Mouse (Mus musculus) kidney, adult 2 months (tissue): ENCODE measurements at regions not wholly inside any gene's neighbourhood (a gene's known extent, or its start where the extent isn't known, plus 50 kb on each side); places are given as distances from the start of the nearest gene placed in this dataset.
A peak's percentile ranks its signal among the peaks of the same experiment; 100 is the strongest.

Experiments
- DNase-seq: peaks from one replicate; pipeline ENCODE4 v3.0.0; 2021
- H3K27ac ChIP-seq: fragments of 200-500 bp; 2 replicates; pipeline ENCODE4 v1.5.1; 2012; ENCODE audit warnings: low read depth, low read length, control low read depth, inconsistent platforms; ENCODE audit not compliant: insufficient read depth
- H3K27me3 ChIP-seq: fragments of 200-500 bp; replicated peaks from 2 replicates; pipeline ENCODE4 v1.6.1; 2012; ENCODE audit warnings: mild to moderate bottlenecking, moderate library complexity, low read length, inconsistent platforms; ENCODE audit not compliant: control insufficient read depth, insufficient read depth
- H3K36me3 ChIP-seq: fragments of 200-500 bp; 2 replicates; pipeline ENCODE4 v1.6.1; 2012; ENCODE audit warnings: mild to moderate bottlenecking, moderate library complexity, low read length, inconsistent platforms; ENCODE audit not compliant: control insufficient read depth, insufficient read depth
- H3K4me1 ChIP-seq: fragments of 200-500 bp; 2 replicates; pipeline ENCODE4 v1.6.1; 2011; ENCODE audit warnings: low read length; ENCODE audit not compliant: control insufficient read depth, insufficient read depth
- H3K4me3 ChIP-seq: fragments of 200-500 bp; 2 replicates; pipeline ENCODE4 v1.5.1; 2011; ENCODE audit warnings: mild to moderate bottlenecking, low read depth, low read length, control low read depth; ENCODE audit not compliant: insufficient read depth
- CTCF ChIP-seq: fragments of 200-500 bp; conservative IDR thresholded peaks from 2 replicates; pipeline ENCODE4 v1.5.1; 2011; ENCODE audit warnings: low read depth, mild to moderate bottlenecking, control low read depth, low read length, moderate library complexity, mixed read lengths; ENCODE audit not compliant: insufficient read depth, insufficient read length
- POLR2A ChIP-seq: fragments of 200-500 bp; IDR thresholded peaks from one replicate; pipeline ENCODE4 v1.6.1; 2011; ENCODE audit warnings: low read depth, low read length, control low read depth
- WGBS: fragments of 180-500 bp; shearing (Covaris S2); methylation state at CpG from one replicate; pipeline ENCODE4 v1.1.7; 2018; 5-methylcytosine and 5-hydroxymethylcytosine counted together

DNA sequence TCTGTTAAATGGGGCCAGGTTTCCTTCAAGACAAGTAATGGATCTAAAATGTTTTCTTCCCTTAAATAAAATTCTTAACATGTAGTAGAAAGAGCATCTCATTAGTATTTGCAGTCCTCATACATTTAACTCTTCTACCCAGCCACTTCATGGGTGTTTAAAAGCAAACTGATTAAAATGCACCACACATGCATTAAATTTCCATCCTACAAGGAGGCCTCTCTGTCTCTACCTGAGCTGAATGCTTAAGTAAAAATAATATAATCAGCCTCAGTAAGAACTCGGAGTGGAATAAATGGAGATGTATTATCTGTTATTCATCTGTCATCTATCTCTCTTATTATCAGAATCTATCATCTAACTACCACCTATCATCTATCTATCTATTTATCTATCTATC, 398.6 kb upstream of the Nox3 start:
- TF ChIP-seq POLR2A (no peak), CTCF (no peak)
- Histone ChIP-seq H3K36me3 (no peaks in the 10 kb centered on the region), H3K4me3 (no peak overlapping the region), H3K27me3 (no peaks in the 10 kb centered on the region), H3K4me1 (no peaks in the 10 kb centered on the region), H3K27ac (no peak overlapping the region)
- 87% methylated on average over 1 of the region's 1 CpGs for WGBS
- no peak for DNase-seq

DNA sequence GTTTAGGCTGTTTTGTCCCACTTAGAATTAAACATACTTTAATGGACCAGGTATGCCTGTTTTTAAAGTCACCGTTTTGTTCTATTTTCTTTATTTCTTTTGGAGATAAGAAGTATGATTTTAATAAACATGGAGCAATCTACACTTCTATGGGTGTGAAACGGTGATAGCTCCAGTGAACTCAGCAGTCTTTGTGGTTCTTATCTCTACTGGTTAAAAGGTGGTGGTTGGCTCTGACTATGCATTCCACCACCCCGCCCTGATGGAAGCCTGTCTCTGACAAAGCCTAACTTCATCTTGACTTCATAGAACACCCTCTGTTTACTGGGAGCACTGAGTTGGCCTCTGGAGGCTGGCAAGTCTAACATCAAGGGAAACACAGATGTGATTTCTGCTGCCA, 407.3 kb upstream of the Nox3 start:
- Histone ChIP-seq H3K4me1 (0 out of 2 replicates have a peak, but pooled peaks cover 2% of the 10 kb centered on the region), H3K27me3 (no peaks in the 10 kb centered on the region), H3K36me3 (no peaks in the 10 kb centered on the region), H3K4me3 (no peak overlapping the region), H3K27ac (no peak overlapping the region)
- no peak for DNase-seq
- TF ChIP-seq POLR2A = no peak
- TF ChIP-seq CTCF = no peak
- 94% methylated on average over 3 of the region's 3 CpGs for WGBS

DNA sequence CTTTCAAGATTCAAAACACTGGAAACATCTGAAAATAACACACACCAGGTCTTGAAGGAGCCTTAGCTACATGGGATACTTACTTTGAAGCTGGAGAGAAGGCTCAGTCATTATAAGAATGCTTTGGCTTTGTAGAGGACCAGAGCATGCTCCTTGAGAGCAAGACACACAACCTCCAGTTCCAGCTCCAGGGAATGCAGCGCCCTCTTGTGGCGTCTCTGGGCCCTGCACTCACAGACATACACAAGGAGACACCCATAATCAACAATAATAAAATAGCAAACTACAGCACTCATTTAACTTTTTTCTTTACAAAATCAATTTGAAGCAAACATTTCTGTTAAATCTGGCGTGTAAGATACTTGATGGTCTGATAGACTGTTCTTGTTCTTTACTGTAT, 413.2 kb upstream of the Nox3 start:
- TF ChIP-seq CTCF = peak; percentile 64
- no peak for TF ChIP-seq POLR2A
- Histone ChIP-seq H3K4me3 (no peak overlapping the region), H3K4me1 (no peaks in the 10 kb centered on the region), H3K27me3 (no peaks in the 10 kb centered on the region), H3K27ac (no peak overlapping the region), H3K36me3 (no peaks in the 10 kb centered on the region)
- peak; percentile 48 for DNase-seq
- 56% methylated on average over 3 of the region's 3 CpGs for WGBS

DNA sequence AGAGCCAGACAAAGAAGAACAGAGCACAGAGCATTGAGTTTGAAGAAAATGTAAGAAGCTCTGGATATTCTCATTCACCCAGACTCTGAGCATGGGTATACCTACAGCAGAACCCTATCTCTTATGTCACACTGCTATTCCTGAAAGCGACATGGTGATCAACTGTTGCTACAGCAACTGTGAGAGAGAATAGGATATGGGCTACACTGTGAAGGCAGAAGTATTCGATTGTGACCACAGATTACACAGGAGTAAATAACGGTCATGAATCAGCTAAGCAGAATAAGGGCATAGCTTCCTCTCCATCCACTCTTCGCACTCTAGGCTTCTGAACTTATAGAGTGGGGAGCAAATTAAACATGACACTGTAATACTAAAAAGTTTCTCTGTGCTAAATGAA, 417.0 kb upstream of the Nox3 start:
- no peak for DNase-seq
- no peaks in the 10 kb centered on the region for H3K4me1 ChIP-seq
- no peaks in the 10 kb centered on the region for H3K27me3 ChIP-seq
- no peak for TF ChIP-seq CTCF
- no peak for TF ChIP-seq POLR2A
- 76% methylated on average over 4 of the region's 4 CpGs for WGBS
- no peak overlapping the region for H3K4me3 ChIP-seq
- H3K27ac ChIP-seq = no peak overlapping the region
- no peaks in the 10 kb centered on the region for H3K36me3 ChIP-seq

DNA sequence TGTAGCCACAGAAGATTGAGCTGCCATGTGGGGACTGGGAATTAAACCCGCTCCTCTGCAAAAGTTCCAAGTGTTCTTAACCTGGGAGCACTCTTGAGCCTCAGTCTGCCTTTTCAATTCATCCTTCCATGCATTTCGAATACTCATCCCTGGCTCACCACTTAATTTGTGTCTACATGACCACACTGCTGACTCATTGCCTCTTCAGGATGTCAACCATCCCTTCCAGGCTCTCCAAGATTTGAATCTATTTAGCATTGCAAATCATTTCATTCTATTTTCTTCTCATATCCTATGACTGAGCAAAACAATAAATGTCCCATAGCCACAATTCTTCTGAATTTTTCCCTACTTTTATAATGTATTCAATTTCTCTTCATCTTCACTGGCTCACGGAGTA, 420.4 kb upstream of the Nox3 start:
- TF ChIP-seq CTCF (no peak), POLR2A (no peak)
- H3K36me3 ChIP-seq = no peaks in the 10 kb centered on the region
- no peak overlapping the region for H3K4me3 ChIP-seq
- no peak overlapping the region for H3K27ac ChIP-seq
- no peak for DNase-seq
- no peaks in the 10 kb centered on the region for H3K4me1 ChIP-seq
- WGBS = 90% methylated on average over 3 of the region's 3 CpGs
- no peaks in the 10 kb centered on the region for H3K27me3 ChIP-seq

DNA sequence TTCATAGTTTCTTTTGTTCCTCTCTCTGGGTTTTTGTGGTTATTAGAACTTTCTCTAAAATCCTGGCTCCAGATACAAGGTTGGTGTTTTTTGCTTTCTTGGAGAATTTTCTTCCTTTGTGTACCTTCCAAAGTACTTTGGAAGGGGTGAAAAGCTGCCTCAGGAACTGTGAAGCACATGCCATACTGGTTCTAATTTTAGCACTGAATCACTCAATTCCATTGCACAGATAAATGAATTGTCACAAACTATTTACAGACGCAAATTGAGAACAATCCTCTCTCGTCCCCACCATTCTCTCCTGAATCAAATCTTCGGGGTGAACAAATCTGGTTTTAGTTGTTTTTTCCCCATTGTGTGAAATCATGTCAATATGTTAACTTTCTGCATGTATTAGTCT, 437.6 kb upstream of the Nox3 start:
- no peak for DNase-seq
- no peak overlapping the region for H3K4me3 ChIP-seq
- WGBS = 89% methylated on average over 3 of the region's 3 CpGs
- H3K27me3 ChIP-seq = no peaks in the 10 kb centered on the region
- no peak overlapping the region for H3K27ac ChIP-seq
- H3K36me3 ChIP-seq = no peaks in the 10 kb centered on the region
- TF ChIP-seq CTCF = no peak
- TF ChIP-seq POLR2A = no peak
- no peaks in the 10 kb centered on the region for H3K4me1 ChIP-seq

DNA sequence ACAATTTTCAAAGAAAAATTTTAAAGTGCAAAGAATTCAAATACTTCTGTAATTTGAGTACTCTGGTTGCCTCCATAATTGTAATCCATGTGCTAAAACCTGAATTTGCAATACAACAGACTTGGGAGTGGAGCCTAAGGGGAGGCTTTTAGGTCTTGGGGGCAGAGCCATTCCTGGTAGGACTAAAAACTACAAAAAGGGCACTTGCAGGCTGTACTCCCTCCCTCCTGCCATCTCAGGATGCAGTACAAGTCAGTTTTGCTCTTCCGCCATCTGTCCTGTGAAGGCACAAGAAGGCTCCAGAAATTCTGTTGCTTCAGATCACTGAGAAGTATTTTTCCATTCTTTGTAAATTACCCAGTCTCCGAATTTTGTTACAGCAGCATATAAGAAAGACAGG, 467.4 kb upstream of the Nox3 start:
- H3K36me3 ChIP-seq = no peaks in the 10 kb centered on the region
- H3K4me3 ChIP-seq = no peak overlapping the region
- WGBS = 86% methylated on average over 2 of the region's 2 CpGs
- H3K4me1 ChIP-seq = no peaks in the 10 kb centered on the region
- no peaks in the 10 kb centered on the region for H3K27me3 ChIP-seq
- TF ChIP-seq CTCF (no peak), POLR2A (no peak)
- no peak overlapping the region for H3K27ac ChIP-seq
- no peak for DNase-seq

DNA sequence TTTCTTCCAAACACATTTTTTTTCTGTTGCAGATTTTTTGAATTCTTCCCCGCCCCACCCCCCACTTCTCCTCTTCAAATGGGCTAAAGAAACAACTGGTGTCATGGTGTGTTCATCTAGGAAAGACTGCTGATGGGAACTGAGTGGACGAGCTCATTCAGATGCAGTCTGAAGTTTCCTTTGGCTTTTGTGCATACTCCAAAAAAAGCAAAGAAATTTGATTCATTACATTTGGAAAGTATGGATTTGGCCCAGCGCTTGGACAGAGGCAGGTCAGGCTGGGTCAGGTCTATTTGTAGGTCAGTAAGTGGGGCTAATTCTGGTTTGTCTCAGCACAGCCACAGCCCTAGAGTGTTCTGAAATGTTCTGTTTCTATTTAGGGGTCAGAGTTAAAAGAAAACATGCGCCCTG, 477.9 kb upstream of the Nox3 start:
- Histone ChIP-seq H3K4me1 (no peaks in the 10 kb centered on the region; the same call in 1 of the 2 replicates), H3K27ac (no peak overlapping the region), H3K36me3 (no peaks in the 10 kb centered on the region), H3K27me3 (no peaks in the 10 kb centered on the region), H3K4me3 (no peak overlapping the region)
- 54% methylated on average over 4 of the region's 4 CpGs for WGBS
- TF ChIP-seq POLR2A = no peak
- no peak for TF ChIP-seq CTCF
- peak; percentile 80 for DNase-seq

DNA sequence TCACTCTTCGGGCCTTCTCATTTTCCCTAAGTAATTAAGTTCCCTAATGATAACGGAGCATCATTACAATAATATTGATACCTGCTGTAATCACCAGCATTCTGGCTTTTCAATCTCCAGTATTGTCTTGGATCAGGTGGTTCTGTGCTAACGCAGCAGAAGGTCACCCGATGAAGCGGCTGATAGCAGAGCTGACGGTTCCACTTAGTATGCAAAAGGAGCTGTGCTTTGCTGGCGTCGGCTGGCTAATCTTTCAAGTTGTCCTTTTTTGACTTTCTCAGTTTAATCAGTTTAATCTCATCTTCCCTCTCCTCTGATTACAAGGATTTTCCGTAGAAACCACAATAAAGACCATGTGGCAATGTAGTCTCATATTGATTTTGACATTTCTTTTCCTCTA, 478.9 kb upstream of the Nox3 start:
- H3K27ac ChIP-seq = no peak overlapping the region
- H3K36me3 ChIP-seq = no peaks in the 10 kb centered on the region

More for the DNA sequence above, 478.9 kb upstream of the Nox3 start:
- Histone ChIP-seq H3K27me3 (no peaks in the 10 kb centered on the region), H3K4me1 (no peaks in the 10 kb centered on the region; the same call in 1 of the 2 replicates), H3K4me3 (no peak overlapping the region)
- whole genome bisulfite sequencing = 81% methylated on average over 9 of the region's 9 CpGs
- DNase-seq = no peak
- TF ChIP-seq POLR2A (no peak), CTCF (no peak)
